Mouse (Mus musculus) layer of hippocampus, postnatal 36 days (tissue): ENCODE data around the gene Ddx39. TPM values are rescaled to one million over a fixed set of nuclear protein-coding genes. Genes with fewer than 3 reads are reported as not detected.
A peak's percentile ranks its signal among the peaks of the same experiment; 100 is the strongest.

Experiments
- DNase-seq, 2 experiments: peaks; one replicate each; pipeline ENCODE4 v3.0.0; 2022
- total RNA-seq, 2 experiments: library from RNA; stranded (reverse); gene quantifications; 2 replicates each; pipeline ENCODE4 v1.2.3; 2021

The Ddx39 gene
- total RNA-seq, 2 experiments from 2014 or later, result 17.0 to 19.2 TPM

- no peak for DNase-seq
Observed at GRCm38 (mm10) chr8:83699566-83699965, 15.4 kb upstream of the Ddx39 start.

GRCm38 (mm10) chr8:83700423-83701085 lies 14.4 kb upstream of the Ddx39 start:
- no peak for DNase-seq

- no peak for DNase-seq
Observed at GRCm38 (mm10) chr8:83703426-83703825, 11.6 kb upstream of the Ddx39 start.

- no peak for DNase-seq
Observed at GRCm38 (mm10) chr8:83706411-83706810, 8.6 kb upstream of the Ddx39 start.

GRCm38 (mm10) chr8:83707554-83707953 lies 7.4 kb upstream of the Ddx39 start:
- DNase-seq, result no peak

- DNase-seq, result no peak
Observed at GRCm38 (mm10) chr8:83714676-83715030, 324 bp upstream of the Ddx39 start.

- no peak for DNase-seq
Observed at GRCm38 (mm10) chr8:83715771-83716170, 794 bp downstream of the Ddx39 start.

GRCm38 (mm10) chr8:83716563-83716962 lies 1.6 kb downstream of the Ddx39 start:
- no peak for DNase-seq

GRCm38 (mm10) chr8:83719048-83719447 lies 4.1 kb downstream of the Ddx39 start:
- DNase-seq, result no peak

- DNase-seq, result no peak
Observed at GRCm38 (mm10) chr8:83719693-83720092, 4.7 kb downstream of the Ddx39 start.

- DNase-seq, result no peak
Observed at GRCm38 (mm10) chr8:83721405-83722025, 6.5 kb downstream of the Ddx39 start.

- DNase-seq, result no peak
Observed at GRCm38 (mm10) chr8:83722631-83723030, 7.7 kb downstream of the Ddx39 start.

GRCm38 (mm10) chr8:83723447-83724083 lies 8.6 kb downstream of the Ddx39 start:
- DNase-seq, result no peak

- DNase-seq, result peak; percentile 73 to 81
Observed at GRCm38 (mm10) chr8:83724697-83725482, 9.9 kb downstream of the Ddx39 start.

GRCm38 (mm10) chr8:83725521-83726102 lies 10.6 kb downstream of the Ddx39 start:
- DNase-seq, result no peak

GRCm38 (mm10) chr8:83729009-83729807 lies 14.2 kb downstream of the Ddx39 start:
- no peak for DNase-seq

GRCm38 (mm10) chr8:83731906-83732305 lies 16.9 kb downstream of the Ddx39 start:
- no peak for DNase-seq

GRCm38 (mm10) chr8:83732919-83733318 lies 17.9 kb downstream of the Ddx39 start:
- DNase-seq, result no peak

GRCm38 (mm10) chr8:83736681-83737080 lies 21.7 kb downstream of the Ddx39 start:
- no peak for DNase-seq

- no peak for DNase-seq
Observed at GRCm38 (mm10) chr8:83737346-83737745, 22.4 kb downstream of the Ddx39 start.

GRCm38 (mm10) chr8:83737852-83738562 lies 23.0 kb downstream of the Ddx39 start:
- DNase-seq, result no peak
